Mouse (Mus musculus): Measurements from ENCODE around the gene 1600002K03Rik. TPM values are rescaled to one million over a fixed set of nuclear protein-coding genes. Genes with fewer than 3 reads are reported as not detected.
A peak's percentile ranks its signal among the peaks of the same experiment; 100 is the strongest.

1600002K03Rik gene
- polyA plus RNA-seq, 1 experiment from 2014 or later: 9.7 TPM

- H3K36me3 ChIP-seq: peaks cover 46% of the 10 kb centered on the region
- H3K4me3 ChIP-seq: peak overlapping the region; percentile 62
- H3K27ac ChIP-seq: no peak overlapping the region
- 0 out of 2 replicates have a peak, but pooled peaks cover 5% of the 10 kb centered on the region for H3K9me3 ChIP-seq
- peak overlapping the region; percentile 82 for H3K9ac ChIP-seq
- H3K4me1 ChIP-seq: peaks cover 52% of the 10 kb centered on the region
- 16% methylated on average over 49 of the region's 49 CpGs for WGBS
- ATAC-seq (ENCODE audit: low FRiP score, low read depth): no peak
- H3K27me3 ChIP-seq: peaks cover 54% of the 10 kb centered on the region
- H3K4me2 ChIP-seq (replicated peaks): peak overlapping the region; percentile 99
Measured at GRCm38 (mm10) chr10:80136179-80136951, 36.4 kb upstream of the 1600002K03Rik start.

- 0 out of 2 replicates have a peak, but pooled peaks cover 5% of the 10 kb centered on the region for H3K9me3 ChIP-seq
- H3K4me2 ChIP-seq (replicated peaks): peak overlapping the region; percentile 99
- H3K27ac ChIP-seq: no peak overlapping the region
- H3K4me1 ChIP-seq: peaks cover 51% of the 10 kb centered on the region
- peak overlapping the region; percentile 62 for H3K4me3 ChIP-seq
- WGBS: 4% methylated on average over 27 of the region's 29 CpGs
- H3K9ac ChIP-seq: peak overlapping the region; percentile 82
- peaks cover 51% of the 10 kb centered on the region for H3K27me3 ChIP-seq
- H3K36me3 ChIP-seq: peaks cover 39% of the 10 kb centered on the region
- no peak for ATAC-seq (ENCODE audit: low FRiP score, low read depth)
Measured at GRCm38 (mm10) chr10:80136952-80137625, 35.7 kb upstream of the 1600002K03Rik start.

GRCm38 (mm10) chr10:80137626-80138552 is 34.9 kb upstream of the 1600002K03Rik start:
- no peak for ATAC-seq (ENCODE audit: low FRiP score, low read depth)
- H3K4me2 ChIP-seq (replicated peaks): peak overlapping the region; percentile 99
- 2% methylated on average over 24 of the region's 33 CpGs for WGBS
- H3K4me1 ChIP-seq: peaks cover 54% of the 10 kb centered on the region
- peak overlapping the region; percentile 82 for H3K9ac ChIP-seq
- H3K4me3 ChIP-seq: peak overlapping the region; percentile 62
- H3K27me3 ChIP-seq: peaks cover 49% of the 10 kb centered on the region
- H3K36me3 ChIP-seq: peaks cover 31% of the 10 kb centered on the region
- H3K9me3 ChIP-seq: 0 out of 2 replicates have a peak, but pooled peaks cover 5% of the 10 kb centered on the region
- no peak overlapping the region; the same call in 1 of the 2 replicates for H3K27ac ChIP-seq

GRCm38 (mm10) chr10:80138553-80139438 is 33.9 kb upstream of the 1600002K03Rik start, which contains the start of gene Atp5d:
TSS of gene Atp5d (plus strand) at chr10:80138632.
- Histone ChIP-seq H3K27me3 (peaks cover 49% of the 10 kb centered on the region), H3K36me3 (peaks cover 28% of the 10 kb centered on the region), H3K4me2 (replicated peaks) (peak within 1 kb of the TSS; percentile 99), H3K9ac (peak within 1 kb of the TSS; percentile 82), H3K9me3 (0 out of 2 replicates have a peak, but pooled peaks cover 5% of the 10 kb centered on the region), H3K4me1 (peaks cover 59% of the 10 kb centered on the region), H3K27ac (peak within 1 kb of the TSS; percentile 28; the same call in 1 of the 2 replicates), H3K4me3 (peak within 1 kb of the TSS; percentile 62)
- under 1% methylated on average over 82 of the region's 94 CpGs for WGBS
- peak; percentile 18; the same call in 1 of the 2 replicates for ATAC-seq (ENCODE audit: low FRiP score, low read depth)

- H3K4me1 ChIP-seq: peaks cover 61% of the 10 kb centered on the region
Measured at GRCm38 (mm10) chr10:80139439-80139775, 33.3 kb upstream of the 1600002K03Rik start.

GRCm38 (mm10) chr10:80139975-80140665 is 32.6 kb upstream of the 1600002K03Rik start:
- 76% methylated on average over 11 of the region's 11 CpGs for WGBS
- Histone ChIP-seq H3K27me3 (peaks cover 45% of the 10 kb centered on the region), H3K9me3 (0 out of 2 replicates have a peak, but pooled peaks cover 5% of the 10 kb centered on the region), H3K36me3 (peaks cover 29% of the 10 kb centered on the region), H3K4me3 (0 out of 2 replicates have a peak overlapping the region, but pooled peaks have one; percentile 81), H3K4me2 (replicated peaks) (peak overlapping the region; percentile 99; the same call in 1 of the 2 replicates), H3K27ac (no peak overlapping the region), H3K9ac (no peak overlapping the region), H3K4me1 (peaks cover 64% of the 10 kb centered on the region)
- no peak for ATAC-seq (ENCODE audit: low FRiP score, low read depth)

More at GRCm38 (mm10) chr10:80139439-80139775, 33.3 kb upstream of the 1600002K03Rik start:
- H3K27ac ChIP-seq: 0 out of 2 replicates have a peak overlapping the region, but pooled peaks have one; percentile 28
- peaks cover 49% of the 10 kb centered on the region for H3K27me3 ChIP-seq
- H3K4me3 ChIP-seq: peak overlapping the region; percentile 62
- 0 out of 2 replicates have a peak, but pooled peaks cover 5% of the 10 kb centered on the region for H3K9me3 ChIP-seq
- H3K9ac ChIP-seq: peak overlapping the region; percentile 82
- peaks cover 28% of the 10 kb centered on the region for H3K36me3 ChIP-seq
- 1% methylated on average over 10 of the region's 10 CpGs for WGBS
- peak overlapping the region; percentile 99 for H3K4me2 ChIP-seq (replicated peaks)
- peak; percentile 3; the same call in 1 of the 2 replicates for ATAC-seq (ENCODE audit: low FRiP score, low read depth)

- Histone ChIP-seq H3K4me2 (replicated peaks) (peak within 1 kb of the TSS; percentile 99), H3K27me3 (peaks cover 39% of the 10 kb centered on the region), H3K4me1 (peaks cover 68% of the 10 kb centered on the region), H3K9me3 (0 out of 2 replicates have a peak, but pooled peaks cover 5% of the 10 kb centered on the region), H3K9ac (peak within 1 kb of the TSS; percentile 58), H3K27ac (peak within 1 kb of the TSS; percentile 74), H3K4me3 (peak within 1 kb of the TSS; percentile 81), H3K36me3 (peaks cover 31% of the 10 kb centered on the region)
- ATAC-seq (ENCODE audit: low FRiP score, low read depth): no peak
- WGBS: 70% methylated on average over 10 of the region's 10 CpGs
Measured at GRCm38 (mm10) chr10:80140666-80141035, 32.1 kb upstream of the 1600002K03Rik start, which contains the start of gene Cbarp. TSS of gene Cbarp (minus strand) at chr10:80140835.

GRCm38 (mm10) chr10:80141243-80141642 is 31.5 kb upstream of the 1600002K03Rik start:
- H3K9ac ChIP-seq: peak overlapping the region; percentile 58
- H3K4me3 ChIP-seq: peak overlapping the region; percentile 81
- H3K4me2 ChIP-seq (replicated peaks): peak overlapping the region; percentile 96
- H3K4me1 ChIP-seq: peaks cover 73% of the 10 kb centered on the region
- H3K27me3 ChIP-seq: peaks cover 34% of the 10 kb centered on the region
- under 1% methylated on average over 29 of the region's 29 CpGs for WGBS
- H3K9me3 ChIP-seq: no peaks in the 10 kb centered on the region
- peak; percentile 58 for ATAC-seq (ENCODE audit: low FRiP score, low read depth)
- peaks cover 31% of the 10 kb centered on the region for H3K36me3 ChIP-seq
- peak overlapping the region; percentile 74 for H3K27ac ChIP-seq

- H3K4me1 ChIP-seq: peaks cover 73% of the 10 kb centered on the region
- peaks cover 37% of the 10 kb centered on the region for H3K36me3 ChIP-seq
- WGBS: 1% methylated on average over 43 of the region's 43 CpGs
- H3K4me3 ChIP-seq: peak overlapping the region; percentile 81
- H3K27ac ChIP-seq: peak overlapping the region; percentile 77
- ATAC-seq (ENCODE audit: low FRiP score, low read depth): peak; percentile 86
- peaks cover 26% of the 10 kb centered on the region for H3K27me3 ChIP-seq
- peak overlapping the region; percentile 94 for H3K9ac ChIP-seq
- peak overlapping the region; percentile 96 for H3K4me2 ChIP-seq (replicated peaks)
- H3K9me3 ChIP-seq: no peaks in the 10 kb centered on the region
Measured at GRCm38 (mm10) chr10:80141786-80142529, 30.8 kb upstream of the 1600002K03Rik start.

All from limb, embryonic 13.5 days (tissue).